Mouse (Mus musculus) thymus, adult 2 months (tissue): Measurements from ENCODE around the gene Gm266.

Source experiments
- CTCF ChIP-seq: fragments of 200-500 bp; IDR thresholded peaks from 2 replicates; pipeline ENCODE4 v1.5.1; 2012; ENCODE audit warnings: mild to moderate bottlenecking, control low read depth, low read length, moderate library complexity, borderline replicate concordance; ENCODE audit not compliant: control insufficient read depth, poor library complexity, insufficient read depth; ENCODE audit errors: extremely low read depth
- POLR2A ChIP-seq: fragments of 200-500 bp; IDR thresholded peaks from 2 replicates; pipeline ENCODE4 v1.6.1; 2012; ENCODE audit warnings: mild to moderate bottlenecking, low read length, control low read depth, moderate library complexity; ENCODE audit not compliant: control insufficient read depth, poor library complexity, insufficient read depth; ENCODE audit errors: extremely low read depth

DNA sequence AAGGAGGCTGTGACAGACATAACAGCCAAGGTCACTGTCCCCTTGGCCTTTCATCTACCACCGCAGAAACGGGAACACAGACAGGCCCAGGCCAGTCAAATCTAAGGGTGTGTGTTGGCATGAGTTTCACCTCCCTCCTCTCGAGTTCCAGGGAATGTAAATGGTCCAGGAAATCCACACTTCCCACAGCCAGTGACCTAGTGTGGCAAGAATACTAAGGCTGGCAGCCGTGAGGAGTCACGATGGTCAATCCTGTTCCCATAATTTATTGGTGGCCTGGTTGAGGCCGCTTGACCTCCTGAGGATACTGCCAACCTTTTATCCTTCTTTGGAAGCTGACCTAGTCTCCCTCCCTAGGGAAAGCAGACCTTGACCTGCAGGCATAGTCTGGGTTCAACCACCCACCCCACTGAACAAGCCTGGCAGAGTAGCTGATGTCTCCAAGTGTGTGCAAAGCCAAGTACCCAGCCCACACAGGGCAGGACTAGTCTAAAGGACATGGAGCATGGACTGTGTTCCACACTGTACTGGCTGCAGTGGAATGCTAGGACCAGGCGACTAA, 28.7 kb upstream of the Gm266 start:
- TF ChIP-seq CTCF (no peak), POLR2A (no peak)
